Mouse (Mus musculus) hindlimb bud, embryonic 11.5 days (tissue): ENCODE results near the gene Nek6.

Source experiments
- DNase-seq: peaks from one replicate; pipeline ENCODE4 v3.0.0-alpha.2; 2012; ENCODE audit warnings: low read depth, low spot score; ENCODE audit errors: extremely low spot score

Nek6 gene

DNA sequence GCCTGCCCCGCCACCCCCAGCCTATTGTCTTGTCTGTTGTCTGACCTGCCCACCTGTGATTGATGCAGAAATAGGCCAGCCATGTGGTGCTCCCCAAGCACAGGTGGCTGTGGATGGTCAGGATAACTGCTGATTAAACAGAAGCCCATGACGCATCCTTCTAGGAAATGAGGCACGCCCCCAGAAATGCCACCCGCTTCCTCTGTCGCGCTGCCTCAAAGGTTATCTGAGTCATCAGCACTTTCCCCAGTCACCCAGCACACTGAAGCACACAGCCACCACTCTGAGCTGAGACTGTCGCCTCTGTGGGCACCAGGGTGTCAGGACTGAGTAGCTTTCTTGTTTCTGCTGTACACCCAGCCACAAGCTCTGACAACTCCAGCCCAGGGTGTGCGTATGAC is 24.9 kb downstream of the Nek6 start:
- no peak for DNase-seq

DNA sequence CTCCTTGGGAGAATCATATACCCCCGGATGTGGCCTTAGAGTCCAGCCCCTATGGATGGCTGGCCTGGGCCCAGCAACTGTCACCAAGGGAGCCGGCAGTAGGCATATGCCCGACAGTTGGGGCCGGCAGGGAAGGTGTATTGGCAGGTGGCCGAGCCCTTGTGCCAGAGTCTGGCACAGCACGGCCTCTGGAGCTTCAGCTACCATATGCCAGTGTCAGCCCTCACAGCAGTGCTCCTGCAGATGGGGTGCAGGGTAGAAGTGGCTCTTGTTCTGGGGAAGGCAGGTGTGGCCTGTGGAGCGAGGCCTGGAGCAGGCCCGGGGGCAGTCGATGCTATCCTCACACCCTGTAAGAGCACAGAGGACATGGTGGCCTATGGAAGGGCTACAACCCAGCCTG is 28.2 kb downstream of the Nek6 start:
- DNase-seq: no peak

DNA sequence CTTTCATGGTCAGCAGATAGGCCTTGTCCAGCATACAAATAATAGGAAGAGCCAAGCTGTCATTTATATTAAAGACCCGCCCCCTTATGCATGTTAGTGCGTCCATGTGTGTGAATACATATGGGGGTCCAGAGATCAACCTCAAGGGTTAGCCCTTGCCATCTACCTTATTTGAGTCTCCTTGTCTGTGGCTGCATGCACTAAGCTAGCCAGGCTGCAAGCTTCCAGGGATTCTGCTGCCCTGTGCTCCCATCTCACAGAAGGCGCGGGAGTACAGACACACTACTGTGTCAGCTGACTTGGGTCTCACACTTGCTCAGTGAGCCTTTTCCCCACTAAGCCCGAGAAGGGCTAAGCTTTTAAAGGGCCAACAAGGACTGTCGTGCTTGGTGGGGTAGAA is 29.2 kb downstream of the Nek6 start:
- DNase-seq: no peak

DNA sequence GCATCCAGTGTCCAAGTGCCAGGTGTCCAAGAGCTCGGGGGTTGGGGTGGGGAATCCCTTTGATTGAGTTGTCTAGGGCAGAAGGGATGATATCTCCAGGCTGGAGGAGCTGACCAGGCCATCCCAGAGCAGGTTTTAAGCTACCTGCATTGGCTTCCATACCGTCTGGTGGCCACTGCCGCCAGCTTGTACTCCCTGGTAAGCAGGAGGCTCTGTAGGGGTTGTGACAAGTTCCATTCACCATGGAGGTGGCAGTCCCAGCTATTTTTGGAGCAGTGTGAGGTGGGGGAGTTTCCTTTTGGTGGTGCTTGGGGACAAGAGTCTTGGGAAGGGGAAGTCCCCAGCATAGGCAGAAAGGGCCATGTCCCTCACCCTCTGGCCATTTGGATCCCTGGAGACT is 29.7 kb downstream of the Nek6 start:
- no peak for DNase-seq

DNA sequence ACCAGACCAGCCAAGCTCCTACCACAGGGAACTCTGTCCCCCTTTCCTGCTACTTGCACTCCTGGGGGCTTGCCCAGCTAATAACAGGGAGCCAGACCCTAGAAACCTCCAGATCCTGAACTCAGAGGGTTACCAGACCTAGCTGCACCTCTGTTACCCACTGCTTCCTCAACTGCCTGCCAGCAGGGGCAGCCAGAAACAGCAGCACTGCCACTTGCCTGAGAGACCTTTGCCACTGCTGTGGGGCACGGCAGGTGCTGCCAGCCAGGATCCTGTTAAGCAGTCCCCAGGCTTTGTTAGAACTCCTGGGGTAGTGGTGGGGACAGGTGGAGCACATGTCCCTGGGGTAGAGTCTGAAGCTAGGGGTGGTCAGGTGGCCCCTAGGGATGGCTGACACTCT is 30.1 kb downstream of the Nek6 start:
- no peak for DNase-seq

DNA sequence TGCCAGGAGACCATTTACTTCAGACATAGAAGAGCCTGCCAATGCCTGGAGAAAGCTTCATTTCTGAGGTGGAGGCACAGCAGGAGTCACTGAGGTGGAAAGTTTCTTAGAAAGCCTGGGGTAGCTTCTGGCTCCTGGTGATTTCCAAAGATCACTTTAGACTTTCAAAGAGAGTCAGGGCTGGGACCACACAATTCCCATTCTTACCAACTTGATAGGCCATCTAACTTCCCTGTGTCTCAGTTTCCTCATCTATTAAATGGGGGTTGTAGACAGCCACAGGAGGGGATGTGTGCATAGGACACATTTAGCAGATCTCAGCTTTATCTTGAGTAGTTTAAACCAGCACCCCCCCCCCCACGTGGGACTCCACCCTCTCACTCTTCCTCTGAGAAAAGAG is 30.9 kb downstream of the Nek6 start:
- DNase-seq: no peak

DNA sequence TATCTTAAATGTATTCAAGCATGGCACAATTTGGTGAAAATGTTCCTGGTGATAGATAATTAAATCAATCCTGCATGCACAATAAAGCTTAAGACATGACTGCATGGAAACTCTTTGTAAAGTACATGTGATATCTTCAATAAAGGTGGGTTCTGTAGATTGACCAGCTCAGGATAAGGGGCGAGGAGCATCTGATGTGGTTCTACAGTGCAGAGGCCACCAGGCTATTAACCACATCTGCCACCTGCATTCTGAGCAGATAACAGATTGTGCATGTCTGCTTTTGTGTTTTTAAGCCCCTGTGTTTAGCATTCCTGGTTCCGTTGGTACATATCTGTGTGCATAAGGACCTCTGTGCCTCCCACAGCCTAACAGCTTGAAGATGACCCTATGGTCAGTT is 31.7 kb downstream of the Nek6 start:
- DNase-seq: no peak

DNA sequence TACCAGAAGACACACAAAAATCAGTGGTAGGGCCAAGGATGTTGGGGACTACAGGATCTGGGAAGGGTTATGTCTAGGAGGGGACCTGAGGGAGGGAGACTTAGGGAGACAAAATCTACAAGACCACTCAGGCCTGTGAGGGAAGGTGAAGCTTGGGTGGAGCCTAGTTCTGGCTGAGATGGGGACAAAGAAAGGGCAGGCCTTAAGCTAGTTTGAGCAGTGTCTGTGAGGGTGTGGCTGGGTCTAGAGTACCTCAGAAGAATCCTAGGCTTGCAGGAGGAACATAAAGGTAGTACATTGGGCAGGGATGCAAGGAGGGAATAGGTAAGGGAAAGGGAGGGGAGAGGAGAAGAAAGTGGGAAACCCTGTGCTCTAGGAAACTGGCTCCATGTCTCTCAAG is 32.9 kb downstream of the Nek6 start:
- no peak for DNase-seq

DNA sequence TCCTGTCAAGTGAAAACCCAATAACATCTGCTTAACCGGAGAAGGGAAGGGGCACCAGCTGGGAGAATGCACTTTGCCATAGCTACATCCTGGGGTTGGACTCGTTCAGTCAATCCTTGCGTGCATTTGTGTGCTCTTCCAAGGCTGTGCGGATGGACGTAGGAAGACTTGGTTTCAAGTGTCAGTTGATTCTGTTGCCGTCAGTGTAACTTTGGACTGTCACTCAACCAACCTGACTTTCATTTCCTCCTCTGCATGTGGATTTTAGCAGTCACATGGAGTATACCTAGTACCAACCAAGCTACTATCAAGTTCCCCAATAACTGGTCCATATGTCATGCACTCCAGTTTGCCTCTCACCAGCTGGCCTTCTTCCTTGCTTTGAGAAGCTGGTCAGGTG is 33.5 kb downstream of the Nek6 start:
- no peak for DNase-seq

DNA sequence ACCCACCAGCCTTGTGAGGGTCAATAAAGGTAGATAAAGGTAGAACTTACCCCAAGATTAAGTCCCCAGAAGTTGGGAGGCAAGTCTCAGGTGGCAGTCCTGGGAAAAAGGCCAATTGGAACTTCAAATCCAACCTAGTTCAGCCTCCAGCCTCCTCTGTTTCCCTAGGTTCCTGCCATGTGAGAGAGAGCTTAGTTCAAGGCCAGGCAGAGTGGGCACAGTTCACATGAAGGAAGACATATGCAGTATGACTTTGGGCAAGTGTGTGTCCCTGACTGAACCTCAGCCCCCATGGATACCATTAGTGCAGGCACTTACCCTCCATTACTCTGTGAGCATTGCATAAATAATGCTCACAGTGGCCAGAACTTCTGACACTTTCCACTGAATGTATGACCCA is 34.3 kb downstream of the Nek6 start:
- DNase-seq: no peak

DNA sequence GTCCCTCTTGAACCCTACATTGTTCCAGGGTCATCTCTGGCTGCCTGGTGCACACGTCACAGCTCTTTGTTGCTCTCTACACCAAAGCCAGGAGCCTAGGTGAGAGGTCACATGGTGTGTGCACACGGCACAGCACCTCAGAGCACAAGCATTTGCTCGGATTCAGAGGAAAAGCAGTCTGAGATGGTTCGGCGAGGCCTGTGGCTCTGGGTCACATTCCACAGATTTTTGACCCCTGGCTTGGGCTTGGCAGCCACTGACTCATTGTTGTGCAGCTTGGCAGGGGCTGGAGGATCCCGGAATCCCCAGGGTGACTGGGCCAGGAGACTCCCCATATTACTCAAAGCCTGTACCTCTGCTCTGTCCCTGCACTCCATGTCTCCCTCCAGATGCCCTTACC is 34.8 kb downstream of the Nek6 start:
- no peak for DNase-seq

DNA sequence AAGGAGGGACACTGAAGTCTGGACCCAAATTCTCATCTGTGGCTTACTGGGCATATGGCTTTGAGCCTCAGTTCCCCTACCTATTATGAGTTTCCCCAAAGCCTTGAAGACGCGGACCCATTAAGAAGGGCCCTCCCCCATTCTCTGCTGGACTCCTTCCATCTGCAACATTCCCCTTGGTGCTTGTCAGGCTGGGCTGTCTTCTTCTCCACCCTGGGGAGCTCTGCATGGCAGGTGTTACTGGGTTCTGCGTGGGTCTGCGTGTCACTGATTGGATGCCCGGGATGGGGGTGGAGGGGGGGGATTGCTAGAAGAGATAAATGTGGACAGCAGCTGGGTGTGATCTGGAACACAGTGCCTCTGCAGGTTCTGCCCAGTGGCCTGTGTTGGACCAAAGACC is 35.3 kb downstream of the Nek6 start:
- no peak for DNase-seq

DNA sequence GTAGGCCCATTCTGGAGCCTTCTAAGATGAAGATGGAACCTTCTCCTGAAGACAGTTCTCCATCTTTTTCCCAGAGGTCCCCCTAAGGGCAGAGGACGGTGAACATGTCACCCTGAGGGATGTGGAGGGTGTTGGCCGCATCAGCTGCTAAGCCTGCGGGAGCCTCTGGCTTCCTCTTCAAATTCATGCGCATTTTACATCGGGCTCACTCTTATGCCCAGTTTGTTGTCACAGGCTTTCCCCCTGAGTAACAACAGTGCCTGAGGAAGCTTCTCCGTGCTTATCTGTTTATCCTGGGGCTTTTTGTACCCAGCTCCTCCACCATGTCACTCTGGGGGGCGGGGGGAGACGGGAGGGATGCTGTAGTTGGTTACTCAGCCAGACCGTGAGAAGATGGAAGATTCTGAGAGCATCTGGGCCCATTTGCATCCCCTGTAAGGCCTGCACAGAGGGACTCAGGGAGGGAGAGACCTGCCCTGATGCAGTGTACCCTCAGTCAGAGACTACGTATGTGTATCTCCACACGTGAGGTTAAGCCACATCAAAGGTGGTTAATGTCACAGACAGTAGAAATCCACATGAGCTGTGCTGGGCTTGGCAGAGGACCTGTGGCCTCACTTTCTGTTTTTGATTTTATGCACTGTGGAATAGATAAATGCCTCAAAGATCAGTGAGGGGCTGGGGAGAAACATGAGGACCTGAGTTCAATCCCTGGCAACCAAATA is 36.5 kb downstream of the Nek6 start:
- DNase-seq: no peak

DNA sequence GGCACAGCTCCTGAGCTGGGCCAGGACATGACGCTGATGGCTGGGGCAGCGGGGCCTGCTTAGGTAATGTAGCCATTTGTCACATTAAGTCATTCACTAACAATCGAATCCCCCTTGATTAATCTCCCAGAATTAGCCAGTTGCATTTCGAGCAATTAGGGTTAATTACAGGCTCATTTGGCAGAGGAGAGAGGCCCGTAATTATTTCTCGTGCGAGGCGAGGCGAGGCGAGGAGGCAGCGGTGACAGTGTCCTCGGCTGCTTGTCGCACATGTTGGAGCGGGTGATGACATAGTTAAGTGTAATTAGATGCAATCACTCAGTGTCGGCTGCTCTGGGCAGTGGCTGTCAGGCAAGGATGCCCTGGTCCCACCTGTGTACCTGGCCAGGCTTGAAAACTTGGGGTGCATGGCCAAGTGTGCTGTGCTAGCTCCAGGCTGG is 40.6 kb downstream of the Nek6 start:
- DNase-seq: no peak

DNA sequence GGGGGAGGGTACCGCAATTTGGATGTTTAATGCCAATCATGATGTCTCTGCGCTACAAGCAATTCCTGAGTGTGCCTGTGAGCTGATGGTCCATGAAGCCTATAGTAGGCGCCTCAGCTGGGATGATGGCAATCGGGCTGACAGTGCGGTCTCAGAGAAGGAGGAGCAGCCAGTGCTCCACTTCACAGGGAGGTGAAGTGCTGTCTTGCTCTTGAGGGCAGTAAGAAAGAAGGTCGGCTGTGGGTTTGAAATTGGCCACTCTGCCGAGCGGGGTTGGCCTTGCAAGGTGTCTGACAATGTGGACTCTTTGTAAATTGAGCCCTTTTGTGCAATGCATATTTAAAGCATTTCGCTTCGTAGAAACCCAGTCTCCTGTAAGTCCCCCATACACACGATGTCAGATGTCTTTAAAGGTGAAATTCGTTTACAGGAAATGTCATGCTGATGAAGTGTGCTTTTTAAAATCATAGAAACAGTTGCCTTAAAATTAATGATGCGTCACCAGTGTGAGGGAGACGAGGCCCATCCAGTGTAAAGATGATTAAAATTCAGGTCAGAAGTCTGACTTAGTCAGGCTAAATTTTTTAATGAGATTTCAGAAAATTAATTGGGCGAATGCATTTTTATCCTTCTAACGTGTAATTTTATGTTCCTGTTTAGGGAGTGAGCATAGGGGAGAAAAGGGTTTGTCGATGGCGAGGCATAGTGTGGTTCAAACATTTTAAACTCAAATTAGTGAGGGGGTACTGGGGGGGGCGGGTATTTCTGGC is 43.0 kb downstream of the Nek6 start:
- DNase-seq: no peak

DNA sequence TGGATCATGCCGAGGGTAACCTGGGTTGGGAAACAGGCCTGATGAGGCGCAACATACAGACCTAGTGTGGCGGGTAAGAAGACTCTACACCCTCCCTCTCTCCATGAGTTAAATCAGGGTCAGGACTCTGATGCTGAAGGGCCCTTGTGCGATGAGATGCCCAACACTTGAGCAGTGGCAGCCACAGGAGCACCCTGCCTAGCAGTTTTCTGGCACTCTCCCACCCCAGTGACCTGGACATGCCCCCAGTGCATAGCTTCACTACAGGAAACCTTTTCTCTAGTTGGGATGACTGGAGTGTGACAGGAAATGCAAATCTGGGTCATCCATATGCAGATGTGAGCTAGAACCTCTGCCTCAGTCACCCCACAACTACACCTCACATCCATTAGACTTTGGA is 44.2 kb downstream of the Nek6 start:
- no peak for DNase-seq

DNA sequence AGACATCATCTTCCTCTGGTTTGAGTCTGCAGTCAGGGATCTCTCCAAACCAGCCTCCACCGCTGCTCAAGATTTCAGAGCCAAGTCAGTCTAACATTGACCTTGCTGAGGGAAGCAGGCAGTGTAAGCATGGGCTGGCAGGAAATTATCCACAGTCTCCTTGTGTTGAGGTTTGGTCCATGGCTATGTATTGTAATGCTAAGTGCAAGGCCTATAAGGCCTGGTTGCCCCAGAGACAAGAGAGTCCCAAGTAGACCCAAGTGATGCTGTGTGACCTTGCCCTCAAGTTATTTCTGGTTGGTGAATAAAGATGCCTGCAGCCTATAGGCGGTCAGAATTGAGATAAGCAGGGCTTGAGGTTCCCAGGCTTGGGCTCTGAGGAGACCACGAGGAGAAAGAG is 45.3 kb downstream of the Nek6 start:
- no peak for DNase-seq

DNA sequence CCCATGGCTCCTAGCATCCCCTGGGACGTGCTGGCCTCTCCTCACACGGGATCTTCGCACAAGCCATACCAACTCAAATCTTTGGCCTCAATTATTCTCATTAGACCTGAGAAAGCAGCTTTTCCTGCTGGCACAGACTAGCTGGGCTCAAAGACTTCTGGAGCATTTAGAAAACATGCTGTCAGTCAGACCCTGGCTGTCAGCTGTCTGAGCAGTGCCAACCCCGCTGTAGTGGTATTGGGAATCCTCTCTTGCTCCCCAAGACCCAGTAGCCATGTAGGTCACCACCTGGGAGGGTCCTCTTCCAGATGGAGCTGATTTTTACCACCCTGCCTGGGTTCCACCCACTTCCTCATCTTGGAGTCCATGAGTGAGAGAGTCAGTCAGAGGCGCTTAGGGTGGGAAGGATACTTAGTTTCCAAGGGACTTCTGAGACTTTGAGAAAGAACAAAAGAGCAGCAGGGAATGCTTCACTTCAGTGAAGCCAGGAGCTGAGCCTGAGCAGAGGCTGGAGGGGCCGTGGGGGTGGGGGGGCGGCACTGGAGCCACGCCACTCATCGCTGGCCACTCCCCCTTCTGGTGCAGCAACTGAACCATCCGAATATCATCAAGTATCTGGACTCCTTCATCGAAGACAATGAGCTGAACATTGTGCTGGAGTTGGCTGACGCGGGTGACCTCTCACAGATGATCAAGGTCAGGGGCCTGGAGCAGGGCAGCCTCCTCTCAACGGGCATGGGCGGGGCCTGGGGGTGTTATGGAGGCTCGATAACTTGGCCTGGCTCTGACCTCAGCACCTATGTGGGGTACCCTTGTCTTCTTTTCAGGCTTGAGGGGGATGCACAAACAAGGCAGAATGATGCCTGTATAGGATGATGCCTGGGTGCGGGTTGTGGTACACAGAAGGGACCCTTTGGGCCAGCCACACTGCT is 49.1 kb downstream of the Nek6 start:
- DNase-seq: no peak

DNA sequence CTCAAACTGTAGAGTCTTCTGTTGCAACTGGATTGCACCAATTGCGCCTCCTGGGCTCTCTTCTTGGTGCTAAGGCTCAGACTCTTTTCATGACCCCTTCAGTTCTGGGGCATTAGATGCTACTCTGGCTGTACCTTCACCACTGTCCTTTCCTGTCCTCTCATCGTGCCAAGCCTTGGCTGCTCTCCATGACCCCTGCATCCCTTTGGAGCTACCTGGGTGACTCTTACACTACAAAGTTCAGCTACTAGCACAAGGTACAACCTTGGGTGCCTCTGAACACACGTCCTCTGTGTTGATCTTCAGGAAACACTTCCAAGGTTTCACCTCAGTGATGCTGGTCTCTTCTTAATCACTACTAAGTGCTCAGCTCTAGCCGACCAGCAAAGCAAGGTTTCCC is 51.2 kb downstream of the Nek6 start:
- no peak for DNase-seq

DNA sequence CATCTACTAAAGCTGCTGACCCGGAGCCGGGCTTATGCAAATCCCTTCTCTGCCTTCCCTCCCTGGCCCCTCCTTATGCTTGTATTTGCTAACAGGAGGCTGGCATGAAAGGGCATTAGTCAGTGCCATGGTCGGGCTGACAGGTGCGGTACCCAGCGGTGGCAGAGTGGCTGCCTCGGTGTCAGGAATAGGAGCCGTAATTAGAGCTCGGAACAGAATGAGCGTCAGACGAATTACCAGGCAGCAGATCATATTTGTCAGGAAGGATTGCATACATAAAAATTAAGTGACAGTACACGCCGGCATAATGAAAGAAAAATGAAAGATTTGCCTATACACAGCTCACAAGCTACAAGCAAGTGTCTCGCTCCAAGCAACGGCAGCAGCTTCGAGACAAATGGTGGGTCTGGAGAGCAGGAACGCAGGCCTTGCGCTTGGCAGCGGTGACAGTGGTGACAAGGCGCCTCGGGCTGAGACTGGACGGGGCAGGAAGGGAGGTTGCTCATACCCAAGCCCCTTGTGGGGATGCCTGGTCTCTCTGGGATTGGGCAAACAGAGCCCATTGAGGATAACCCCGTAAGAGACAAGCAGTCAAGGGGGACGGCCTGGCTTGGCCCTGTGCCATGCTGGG is 60.6 kb downstream of the Nek6 start:
- DNase-seq: no peak

DNA sequence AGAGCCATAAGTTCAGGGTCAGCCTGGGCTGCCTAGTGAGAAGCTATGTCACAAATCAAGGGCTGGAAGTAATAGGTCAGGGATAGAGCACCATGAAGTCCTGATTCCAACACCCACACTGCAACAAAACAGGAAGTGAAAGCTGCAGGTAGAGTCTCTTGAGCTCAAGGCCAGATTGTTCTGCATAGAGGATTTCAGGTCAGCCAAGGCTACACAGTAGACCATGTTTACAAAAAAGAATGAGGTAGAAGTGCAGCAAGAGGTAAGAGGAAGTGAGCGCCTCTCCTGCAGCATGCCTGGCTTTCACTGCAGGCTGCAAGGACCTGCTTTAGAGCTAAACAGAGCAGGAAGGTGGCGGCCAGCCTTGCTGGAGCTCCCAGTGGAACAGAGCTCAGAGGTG is 63.3 kb downstream of the Nek6 start:
- DNase-seq: no peak
